Mouse (Mus musculus): ENCODE measurements at regions not wholly inside any gene's neighbourhood (a gene's known extent, or its start where the extent isn't known, plus 50 kb on each side); places are given as distances from the start of the nearest gene placed in this dataset.

GRCm38 (mm10) chr1:169341131-169341530 lies 190.1 kb downstream of the Nuf2 start:
- TF ChIP-seq POLR2A (IDR thresholded peaks at IDR 0.05; ENCODE audit: low read depth, low read length) (no peak), CTCF (IDR thresholded peaks at IDR 0.05; ENCODE audit: extremely low read depth, insufficient read length, insufficient replicate concordance, low read depth, low read length) (no peak)
